Mouse (Mus musculus) urinary bladder, adult 18-20 months (tissue): ENCODE results near the gene 1700019D03Rik.

Experiments
- DNase-seq, 2 experiments: peaks; one replicate each; pipeline ENCODE4 v3.0.0; 2022; ENCODE audit warnings: low spot score in 2 of 2, mixed read lengths in 2 of 2

1700019D03Rik gene

DNA sequence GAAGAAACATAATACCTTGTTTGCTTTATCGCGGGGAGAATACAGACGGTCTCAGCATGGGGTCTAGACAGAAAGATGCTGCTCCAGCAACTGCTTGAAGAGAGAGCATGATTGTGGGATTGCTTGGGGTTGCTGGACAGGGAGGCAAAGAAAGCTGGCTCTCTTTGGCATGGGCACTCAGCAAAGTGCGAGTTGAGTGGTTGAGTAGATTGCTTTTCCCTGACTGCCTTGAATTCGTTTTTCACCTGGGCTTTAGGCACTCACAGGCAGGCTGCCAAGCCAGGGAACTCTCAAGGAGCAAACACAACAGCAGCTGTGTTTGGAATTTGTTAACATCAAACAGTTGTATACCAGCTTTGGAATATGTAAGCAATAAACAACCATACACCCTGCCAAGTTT lies at the start of gene 1700019D03Rik:
Gene 1700019D03Rik, minus strand, starts transcription at position 101 of the 400 bp plus-strand sequence.
- no peak for DNase-seq

DNA sequence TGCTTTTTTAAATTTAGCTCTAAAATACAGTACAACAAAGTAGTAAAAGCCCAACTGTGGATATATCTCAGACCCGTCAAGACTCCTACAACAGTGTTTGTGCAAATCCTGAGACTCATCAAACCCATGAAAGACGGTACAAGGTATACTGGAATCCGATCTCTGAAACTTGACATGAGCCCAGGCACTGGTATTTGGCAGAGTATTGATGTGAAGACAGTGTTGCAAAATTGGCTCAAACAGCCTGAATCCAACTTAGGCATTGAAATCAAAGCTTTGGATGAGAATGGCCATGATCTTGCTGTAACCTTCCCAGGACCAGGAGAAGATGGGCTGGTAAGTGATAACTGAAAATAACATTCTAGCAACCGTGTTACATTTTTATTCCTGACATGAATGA lies 43.9 kb upstream of the 1700019D03Rik start:
- DNase-seq, result no peak

- DNase-seq, result no peak
Observed at GRCm38 (mm10) chr1:53061871-53062608, 42.1 kb upstream of the 1700019D03Rik start.

DNA sequence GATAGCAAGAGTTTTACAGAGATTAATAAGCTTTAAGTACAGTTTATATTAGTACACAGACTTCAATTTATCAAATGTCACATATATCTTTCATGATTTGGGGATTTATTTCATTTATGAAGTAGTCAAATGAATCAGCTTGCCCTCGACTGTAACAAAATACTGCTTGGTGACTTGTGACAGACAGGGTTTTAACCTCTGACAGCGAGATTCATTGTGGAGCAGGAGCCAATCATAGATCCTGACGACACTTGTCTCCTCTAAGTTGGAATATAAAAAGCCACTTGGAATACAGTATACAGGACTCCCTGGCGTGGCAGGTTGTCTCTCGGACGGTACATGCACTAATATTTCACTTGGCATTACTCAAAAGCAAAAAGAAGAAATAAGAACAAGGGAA lies 41.4 kb upstream of the 1700019D03Rik start, which contains the start of gene Mstn:
Gene Mstn, plus strand, starts transcription at position 301 of the 400 bp plus-strand sequence.
- DNase-seq, result no peak

DNA sequence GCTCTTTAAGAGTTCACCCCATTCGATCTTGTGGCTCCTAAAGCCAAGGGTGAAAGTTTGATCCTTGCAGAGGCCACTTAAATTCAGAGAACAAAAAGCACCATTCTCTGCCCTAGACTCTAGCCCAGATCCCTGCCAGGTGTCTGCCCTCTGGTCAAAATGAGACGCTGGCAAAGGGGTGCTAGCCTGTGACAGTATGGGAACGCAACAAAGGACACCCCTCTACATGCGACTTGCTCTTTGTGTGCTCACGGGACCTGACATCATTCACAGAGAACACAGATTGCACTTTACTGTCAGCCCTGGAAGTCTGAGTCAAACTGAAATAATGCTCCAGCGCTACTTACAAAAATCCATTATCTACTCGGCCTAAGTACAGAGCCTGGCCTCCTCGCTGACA lies 40.5 kb upstream of the 1700019D03Rik start:
- DNase-seq, result no peak

GRCm38 (mm10) chr1:53059106-53059505 lies 39.1 kb upstream of the 1700019D03Rik start:
- no peak for DNase-seq

- peak in 1 of 2 experiments; percentile 47 for DNase-seq
Observed at GRCm38 (mm10) chr1:53053087-53054022, 33.4 kb upstream of the 1700019D03Rik start.

DNA sequence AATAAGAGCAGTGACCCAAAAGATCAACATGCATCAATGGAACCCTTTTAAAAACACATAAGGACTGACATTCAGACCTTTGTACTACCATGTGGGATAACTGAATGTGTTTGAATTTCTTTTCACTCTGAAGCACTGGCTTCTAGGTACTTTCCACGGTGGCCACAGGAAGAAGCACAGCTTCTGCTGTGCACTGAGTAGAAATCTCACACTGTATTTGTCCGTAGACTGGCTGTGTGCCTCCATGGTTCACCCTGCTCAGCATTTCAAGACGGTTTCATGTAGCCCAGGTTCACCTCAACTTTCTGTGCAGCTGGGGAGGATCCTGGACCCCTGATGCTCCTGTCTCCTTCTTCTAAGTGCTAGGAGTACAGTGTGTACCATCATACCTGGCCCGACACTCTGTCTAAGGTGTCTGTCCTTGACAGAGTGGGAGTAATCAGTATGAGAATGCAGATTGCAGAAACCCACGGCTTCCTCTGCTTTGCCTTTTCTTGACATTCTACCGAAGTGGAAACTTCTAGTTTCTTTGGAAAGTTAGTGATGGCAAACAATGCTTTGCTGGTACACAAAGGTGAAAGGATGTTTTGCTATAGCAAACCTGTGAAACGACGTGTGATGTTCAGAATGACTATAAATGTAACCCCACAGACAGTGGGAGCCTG lies 29.9 kb upstream of the 1700019D03Rik start:
- DNase-seq, result no peak

GRCm38 (mm10) chr1:53037443-53037871 lies 17.5 kb upstream of the 1700019D03Rik start:
- peak in 1 of 2 experiments; percentile 1 for DNase-seq

GRCm38 (mm10) chr1:53032550-53032949 lies 12.6 kb upstream of the 1700019D03Rik start:
- DNase-seq, result no peak

GRCm38 (mm10) chr1:53018746-53019505 lies 1.1 kb downstream of the 1700019D03Rik start:
- no peak for DNase-seq

GRCm38 (mm10) chr1:53015606-53016005 lies 4.4 kb downstream of the 1700019D03Rik start:
- no peak for DNase-seq

GRCm38 (mm10) chr1:53014716-53015115 lies 5.3 kb downstream of the 1700019D03Rik start:
- DNase-seq, result no peak

GRCm38 (mm10) chr1:52986692-52987091 lies 33.3 kb downstream of the 1700019D03Rik start:
- DNase-seq, result no peak

GRCm38 (mm10) chr1:52973198-52973597 lies 46.8 kb downstream of the 1700019D03Rik start:
- no peak for DNase-seq

- no peak for DNase-seq
Observed at GRCm38 (mm10) chr1:52971881-52972503, 48.0 kb downstream of the 1700019D03Rik start.

GRCm38 (mm10) chr1:52964581-52964980 lies 55.4 kb downstream of the 1700019D03Rik start:
- no peak for DNase-seq

- DNase-seq, result no peak
Observed at GRCm38 (mm10) chr1:52963097-52963496, 56.9 kb downstream of the 1700019D03Rik start.

DNA sequence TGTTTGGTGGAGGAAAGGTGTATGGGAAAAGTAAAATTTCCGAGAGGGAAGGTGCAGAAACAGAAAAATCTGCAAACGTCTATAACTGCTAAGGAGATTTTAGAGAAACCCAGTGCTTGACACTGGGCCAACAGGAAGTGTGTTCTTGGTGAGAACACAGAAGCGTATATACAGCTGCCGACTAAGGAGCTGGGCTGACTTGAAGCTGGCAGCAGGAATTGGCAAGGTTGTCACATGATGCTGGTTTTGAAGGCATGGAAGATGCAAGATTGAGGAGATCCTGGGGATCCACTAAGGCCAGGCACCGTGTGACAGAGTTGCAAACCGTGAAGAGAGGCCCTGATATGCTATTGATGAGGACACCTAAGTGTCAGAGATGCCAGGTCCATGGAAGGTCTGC lies 59.8 kb downstream of the 1700019D03Rik start:
- DNase-seq, result no peak

DNA sequence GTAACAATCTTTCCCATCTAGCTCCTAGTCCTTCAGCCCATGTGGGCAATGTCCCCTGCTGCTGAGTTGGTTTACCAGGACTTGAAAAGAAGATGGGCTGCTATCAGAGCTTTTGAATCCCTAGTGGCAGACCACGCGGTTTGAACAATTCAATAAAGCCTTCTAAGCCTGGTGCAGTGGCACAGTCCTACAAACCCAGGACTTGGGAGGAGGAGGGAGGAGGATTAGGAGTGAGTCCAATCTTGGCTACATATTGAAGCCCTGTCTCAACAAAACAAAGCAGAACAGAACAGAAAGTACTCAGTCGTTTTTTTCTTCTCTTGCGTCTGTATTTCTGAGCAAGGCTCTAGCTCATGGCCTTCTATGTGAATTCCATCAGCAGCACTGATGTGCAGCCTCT lies 63.2 kb downstream of the 1700019D03Rik start:
- no peak for DNase-seq

DNA sequence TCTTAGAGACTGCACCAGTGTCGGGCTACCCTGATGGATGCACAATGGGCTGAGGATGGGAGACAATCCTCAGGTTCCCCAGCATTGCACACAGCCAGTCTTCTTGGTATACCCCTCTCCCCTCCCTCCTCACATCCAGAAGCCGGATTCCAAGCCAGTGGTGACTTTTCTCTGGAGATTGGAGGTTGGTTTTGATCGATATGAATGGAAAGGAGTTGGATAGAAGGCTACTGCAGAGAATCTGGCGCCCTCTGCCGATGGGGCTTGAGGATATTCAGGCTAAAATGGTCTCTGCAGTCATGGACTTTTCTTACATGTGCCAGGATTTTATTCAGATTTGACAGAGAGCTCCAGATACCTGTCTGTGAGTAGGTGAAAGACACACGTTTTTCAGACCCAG lies 64.9 kb downstream of the 1700019D03Rik start:
- DNase-seq, result peak; percentile 18 to 43
